Comparison of ENCODE assay signal across 18 mouse cellular contexts in the genomic region with DNA sequence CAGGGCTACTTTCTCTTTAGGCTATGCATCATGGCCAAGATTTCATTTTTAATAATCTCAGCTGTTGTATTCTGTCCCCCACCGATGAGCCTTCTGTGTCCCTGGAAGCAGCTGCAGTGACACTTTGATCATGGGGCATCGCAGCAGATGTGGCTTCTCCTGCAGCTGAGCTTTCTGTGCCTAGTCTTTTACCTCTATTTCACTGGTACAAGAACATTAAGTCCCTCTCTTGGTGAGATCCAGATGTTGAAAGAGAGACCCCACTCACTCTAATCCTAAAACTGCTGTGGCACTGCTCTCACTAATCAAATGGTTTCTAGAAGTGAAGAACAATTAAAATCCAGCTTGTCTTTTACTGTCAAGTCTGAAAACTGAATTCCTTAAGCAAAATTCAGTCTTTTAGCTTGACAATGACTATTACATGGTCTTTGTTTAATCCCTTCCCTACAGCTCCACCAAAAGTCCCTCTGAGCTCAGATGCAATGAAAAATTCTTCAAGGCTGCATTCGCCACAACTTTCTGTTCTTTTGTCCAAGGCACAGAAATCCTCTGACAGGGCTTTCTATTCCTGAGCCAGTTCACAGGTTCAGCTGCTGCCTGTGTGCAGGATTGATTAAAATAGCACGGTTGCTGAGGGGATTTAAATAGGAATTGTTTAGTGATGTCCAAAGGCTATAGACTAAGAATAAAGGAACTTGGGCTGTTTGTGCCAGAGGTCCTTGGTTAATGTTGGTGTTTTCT.
DNase-seq lines count a peak whose midpoint lies in the region; ATAC-seq lines count a peak whose summit lies in the region.
"Had no signal": no experiment of that assay in that cellular context is flagged by ENCODE, and none has a peak within 500 bp of the region (broad histone marks: within the 10 kb centered on the region; RNA-seq: fewer than 3 reads in every experiment).

No protein-coding gene starts in this region.

- no peaks in the 10 kb centered on the region for H3K27me3 ChIP-seq in hindbrain, embryonic 16.5 days (replicated peaks; ENCODE audit: control insufficient read depth, insufficient read depth, low read length)
- no peaks in the 10 kb centered on the region for H3K27me3 ChIP-seq in hindbrain, embryonic 13.5 days
- H3K27me3 ChIP-seq in forebrain, embryonic 16.5 days (replicated peaks; ENCODE audit: control insufficient read depth, insufficient read depth, low read length): no peaks in the 10 kb centered on the region
- H3K27me3 ChIP-seq in midbrain, embryonic 15.5 days (replicated peaks): no peaks in the 10 kb centered on the region
- H3K27me3 ChIP-seq: embryonic facial prominence, embryonic 12.5 days; heart, embryonic 15.5 days; limb, embryonic 15.5 days had no signal

- DNase-seq in embryo, embryonic 11 days: peak; percentile 43
- no peak for DNase-seq in left cerebral cortex, postnatal 25 days (ENCODE audit: low spot score in 2 of 2)
- no peak for DNase-seq in heart, adult 8-10 months (ENCODE audit: low spot score)
- DNase-seq: adrenal gland, adult 2 months; cerebellum, postnatal 10 days; gastrocnemius, postnatal 25 days; heart, adult 2 months; lung, postnatal 14 days; thymus, postnatal 14 days had no signal

- H3K9ac ChIP-seq in hindbrain, embryonic 16.5 days (ENCODE audit: low read depth, low read length): no peak overlapping the region
- H3K9ac ChIP-seq in hindbrain, embryonic 13.5 days: no peak overlapping the region
- H3K9ac ChIP-seq in forebrain, embryonic 16.5 days (replicated peaks; ENCODE audit: low read depth, low read length): no peak overlapping the region
- no peak overlapping the region for H3K9ac ChIP-seq in midbrain, embryonic 15.5 days
- H3K9ac ChIP-seq: embryonic facial prominence, embryonic 12.5 days; heart, embryonic 15.5 days; limb, embryonic 15.5 days had no signal

- WGBS in hindbrain, embryonic 16.5 days: 28% methylated on average over 4 of the region's 4 CpGs
- WGBS in hindbrain, embryonic 13.5 days: 24% methylated on average over 4 of the region's 4 CpGs
- 15% methylated on average over 4 of the region's 4 CpGs for WGBS in forebrain, embryonic 16.5 days
- WGBS in midbrain, embryonic 15.5 days: 7% methylated on average over 4 of the region's 4 CpGs

- no peaks in the 10 kb centered on the region for H3K9me3 ChIP-seq in hindbrain, embryonic 16.5 days (ENCODE audit: control insufficient read depth, low read length)
- H3K9me3 ChIP-seq in hindbrain, embryonic 13.5 days: no peaks in the 10 kb centered on the region
- H3K9me3 ChIP-seq in forebrain, embryonic 16.5 days (ENCODE audit: control insufficient read depth, low read length): no peaks in the 10 kb centered on the region
- H3K9me3 ChIP-seq in midbrain, embryonic 15.5 days: no peaks in the 10 kb centered on the region
- H3K9me3 ChIP-seq: embryonic facial prominence, embryonic 12.5 days; heart, embryonic 15.5 days; limb, embryonic 15.5 days had no signal

- no peak overlapping the region for H3K4me2 ChIP-seq in hindbrain, embryonic 16.5 days (ENCODE audit: low read length)
- no peak overlapping the region for H3K4me2 ChIP-seq in hindbrain, embryonic 13.5 days
- no peak overlapping the region for H3K4me2 ChIP-seq in forebrain, embryonic 16.5 days (ENCODE audit: low read length)
- no peak overlapping the region for H3K4me2 ChIP-seq in midbrain, embryonic 15.5 days
- H3K4me2 ChIP-seq: embryonic facial prominence, embryonic 12.5 days; heart, embryonic 15.5 days; limb, embryonic 15.5 days had no signal

- H3K4me1 ChIP-seq in hindbrain, embryonic 16.5 days (ENCODE audit: control insufficient read depth, insufficient read depth, low read depth, low read length): no peaks in the 10 kb centered on the region
- peaks cover 8% of the 10 kb centered on the region for H3K4me1 ChIP-seq in hindbrain, embryonic 13.5 days (replicated peaks)
- H3K4me1 ChIP-seq in forebrain, embryonic 16.5 days (replicated peaks; ENCODE audit: control insufficient read depth, insufficient read depth, low read length): 0 out of 2 replicates have a peak, but pooled peaks cover 2% of the 10 kb centered on the region
- H3K4me1 ChIP-seq in midbrain, embryonic 15.5 days: peaks cover 17% of the 10 kb centered on the region
- H3K4me1 ChIP-seq: embryonic facial prominence, embryonic 12.5 days; heart, embryonic 15.5 days; limb, embryonic 15.5 days had no signal

- ATAC-seq in hindbrain, embryonic 16.5 days: peak; percentile 40; the same call in 1 of the 2 replicates
- no peak for ATAC-seq in hindbrain, embryonic 13.5 days (ENCODE audit: low FRiP score)
- ATAC-seq in forebrain, embryonic 16.5 days: 0 out of 2 replicates have a peak, but pooled peaks have one; percentile 50
- 0 out of 2 replicates have a peak, but pooled peaks have one; percentile 41 for ATAC-seq in midbrain, embryonic 15.5 days (replicated peaks)
- ATAC-seq: intestine, embryonic 16.5 days had no signal

- no peak overlapping the region for H3K27ac ChIP-seq in hindbrain, embryonic 16.5 days (ENCODE audit: low read depth, low read length)
- no peak overlapping the region; the same call in 1 of the 2 replicates for H3K27ac ChIP-seq in hindbrain, embryonic 13.5 days
- no peak overlapping the region for H3K27ac ChIP-seq in forebrain, embryonic 16.5 days (ENCODE audit: low read length)
- peak overlapping the region; percentile 44; the same call in 1 of the 2 replicates for H3K27ac ChIP-seq in midbrain, embryonic 15.5 days
- H3K27ac ChIP-seq: embryonic facial prominence, embryonic 12.5 days; heart, adult 2 months; heart, embryonic 15.5 days; limb, embryonic 15.5 days had no signal

- intact Hi-C loops in left cerebral cortex, postnatal 25 days (cut with DNase I): no loop called here

- H3K4me3 ChIP-seq in hindbrain, embryonic 16.5 days (ENCODE audit: low read length): no peak overlapping the region
- no peak overlapping the region for H3K4me3 ChIP-seq in hindbrain, embryonic 13.5 days
- H3K4me3 ChIP-seq in forebrain, embryonic 16.5 days (replicated peaks; ENCODE audit: low read length): no peak overlapping the region
- no peak overlapping the region for H3K4me3 ChIP-seq in midbrain, embryonic 15.5 days
- H3K4me3 ChIP-seq: embryonic facial prominence, embryonic 12.5 days; heart, adult 2 months; heart, embryonic 15.5 days; limb, embryonic 15.5 days; myocyte had no signal

- no peaks in the 10 kb centered on the region for H3K36me3 ChIP-seq in hindbrain, embryonic 16.5 days (ENCODE audit: control insufficient read depth, insufficient read depth, low read length)
- no peaks in the 10 kb centered on the region for H3K36me3 ChIP-seq in hindbrain, embryonic 13.5 days
- H3K36me3 ChIP-seq in forebrain, embryonic 16.5 days (ENCODE audit: control insufficient read depth, insufficient read depth): no peaks in the 10 kb centered on the region
- H3K36me3 ChIP-seq in midbrain, embryonic 15.5 days (replicated peaks): no peaks in the 10 kb centered on the region
- H3K36me3 ChIP-seq: embryonic facial prominence, embryonic 12.5 days; heart, embryonic 15.5 days; limb, embryonic 15.5 days had no signal
